Mouse (Mus musculus) erythroblast, embryonic 14.5 days (primary cell): ENCODE data around the gene Gm11492. TPM values are rescaled to one million over a fixed set of nuclear protein-coding genes. Genes with fewer than 3 reads are reported as not detected.

Experiments
- H3K27me3 ChIP-seq: 2 replicates; pipeline ENCODE4 v1.6.1; 2012; ENCODE audit warnings: inconsistent platforms; ENCODE audit not compliant: control insufficient read depth
- H3K36me3 ChIP-seq: 2 replicates; pipeline ENCODE4 v1.6.1; 2012; ENCODE audit warnings: mild to moderate bottlenecking, inconsistent platforms; ENCODE audit not compliant: control insufficient read depth
- H3K4me1 ChIP-seq: 2 replicates; pipeline ENCODE4 v1.6.1; 2012; ENCODE audit warnings: inconsistent platforms; ENCODE audit not compliant: control insufficient read depth
- H3K4me3 ChIP-seq: replicated peaks from 2 replicates; pipeline ENCODE3; 2012; ENCODE audit warnings: moderate library complexity, mild to moderate bottlenecking, inconsistent platforms
- H3K9me3 ChIP-seq: 2 replicates; pipeline ENCODE4 v1.6.1; 2012; ENCODE audit warnings: low read length, inconsistent platforms, mixed read lengths; ENCODE audit not compliant: control insufficient read depth
- GATA1 ChIP-seq: IDR thresholded peaks from 2 replicates; pipeline ENCODE4 v1.6.1; 2012; ENCODE audit warnings: low read length, inconsistent platforms, mixed read lengths
- TAL1 ChIP-seq: IDR thresholded peaks from 3 replicates; pipeline ENCODE4 v1.6.1; 2012; ENCODE audit warnings: low read length, inconsistent platforms, mixed read lengths
- polyA plus RNA-seq: library from polyadenylated mRNA; stranded (reverse); fragments of >175 nt; gene quantifications from 2 replicates; pipeline ENCODE4 v1.2.3, GENCODE M21; 2012

Gene Gm11492
- polyA plus RNA-seq, 1 experiment = not detected

DNA sequence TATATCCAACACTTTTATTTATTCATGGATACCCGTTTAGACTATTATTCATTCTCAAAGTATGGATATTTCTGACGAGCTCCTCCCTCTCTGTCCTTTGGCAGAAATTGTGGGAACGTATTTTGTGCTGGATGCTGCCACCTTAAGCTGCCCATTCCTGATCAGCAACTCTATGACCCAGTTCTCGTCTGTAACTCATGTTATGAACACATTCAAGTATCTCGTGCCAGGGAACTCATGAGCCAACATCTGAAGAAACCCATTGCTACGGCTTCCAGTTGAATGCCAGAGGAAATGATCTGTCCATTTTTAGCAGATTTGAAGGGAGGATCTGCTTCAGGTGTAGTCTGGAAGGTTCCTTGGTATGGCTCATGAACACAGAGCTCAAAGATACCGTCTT, 47.5 kb downstream of the Gm11492 start:
- Histone ChIP-seq H3K4me3 (no peak overlapping the region), H3K9me3 (peaks cover 11% of the 10 kb centered on the region), H3K27me3 (no peaks in the 10 kb centered on the region), H3K4me1 (peaks cover 15% of the 10 kb centered on the region), H3K36me3 (peaks cover 94% of the 10 kb centered on the region)
- no peak for TF ChIP-seq TAL1
- TF ChIP-seq GATA1 = no peak

DNA sequence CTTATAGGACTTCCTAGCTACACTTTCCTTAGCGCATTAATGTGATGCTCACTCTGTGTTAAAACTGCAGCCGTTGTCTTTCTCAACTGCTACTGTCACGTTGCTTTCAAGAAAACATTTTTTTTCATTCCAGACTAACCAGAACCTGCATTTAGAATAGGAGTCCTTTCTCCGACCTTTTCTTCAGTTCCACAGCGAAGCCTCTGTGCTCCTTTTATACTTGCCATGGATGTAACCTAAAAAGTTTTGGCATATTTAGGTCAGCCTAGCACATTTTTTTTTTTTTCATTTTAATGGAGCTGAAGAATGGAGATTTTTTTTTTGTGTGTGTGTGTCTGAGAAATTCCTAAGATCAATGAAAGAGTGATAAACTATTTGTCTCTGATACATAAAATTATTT, 49.1 kb downstream of the Gm11492 start:
- TF ChIP-seq TAL1 = no peak
- TF ChIP-seq GATA1 = no peak
- Histone ChIP-seq H3K4me3 (no peak overlapping the region), H3K4me1 (peaks cover 26% of the 10 kb centered on the region), H3K9me3 (peaks cover 11% of the 10 kb centered on the region), H3K27me3 (no peaks in the 10 kb centered on the region), H3K36me3 (peaks cover 81% of the 10 kb centered on the region)

DNA sequence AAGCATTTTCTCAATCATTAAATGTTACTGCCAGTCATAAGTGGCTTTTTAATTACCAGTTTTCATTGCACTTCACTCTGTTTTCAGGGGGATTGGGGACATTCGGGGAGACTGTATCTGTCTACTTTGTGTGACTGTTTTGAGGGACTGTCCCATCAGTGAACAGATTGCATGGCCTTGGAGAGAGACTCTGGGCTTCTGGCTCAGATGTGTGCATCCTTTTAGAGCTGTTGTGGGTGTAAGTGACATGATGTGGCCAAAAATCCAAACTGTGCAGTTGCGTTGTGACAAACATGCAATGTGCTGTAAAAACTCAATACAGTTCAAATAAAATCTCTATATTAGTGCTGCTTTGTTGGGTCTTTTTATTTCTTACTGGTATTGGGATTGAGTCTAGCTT, 49.5 kb downstream of the Gm11492 start:
- Histone ChIP-seq H3K36me3 (peaks cover 77% of the 10 kb centered on the region), H3K9me3 (peaks cover 11% of the 10 kb centered on the region), H3K4me3 (no peak overlapping the region), H3K4me1 (peaks cover 29% of the 10 kb centered on the region), H3K27me3 (no peaks in the 10 kb centered on the region)
- no peak for TF ChIP-seq GATA1
- TF ChIP-seq TAL1 = no peak

DNA sequence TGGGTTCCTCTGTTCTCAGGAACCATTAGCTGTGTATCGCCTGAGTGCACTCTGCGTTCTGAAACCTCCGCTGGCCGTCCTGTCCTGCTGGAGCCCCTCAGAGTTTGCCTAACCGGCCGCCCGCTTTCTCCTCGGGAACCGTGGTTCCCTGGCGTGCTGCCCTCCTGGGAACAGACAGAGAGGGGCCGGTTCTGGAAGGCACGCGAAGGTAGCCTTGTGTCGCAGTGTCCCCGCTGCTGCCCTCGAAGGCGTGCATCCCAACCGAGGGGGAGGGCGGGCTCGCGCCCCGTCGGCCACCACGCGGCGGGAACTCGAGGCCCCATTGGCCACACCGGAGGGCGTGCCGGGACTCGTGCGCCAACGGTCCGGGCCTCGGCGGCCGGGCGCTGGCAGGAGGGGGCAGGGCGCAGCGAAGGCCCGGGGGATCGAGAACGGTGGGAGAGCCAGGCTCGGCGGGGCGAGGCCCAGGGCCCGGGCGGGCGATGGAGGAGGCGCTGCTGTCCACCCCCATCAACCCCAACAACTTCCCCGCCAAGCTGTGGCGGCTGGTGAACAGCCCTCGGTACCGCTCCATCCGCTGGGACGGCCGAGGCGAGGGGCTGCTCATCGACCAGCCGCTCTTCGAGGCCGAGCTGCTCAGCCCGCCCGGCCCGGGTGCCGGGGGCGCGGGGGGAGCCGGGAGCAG, 50.5 kb downstream of the Gm11492 start, which contains the start of gene Hsf5:
Gene Hsf5 (plus strand): TSS at position 375 of the 685 bp plus-strand sequence.
- Histone ChIP-seq H3K36me3 (peaks cover 67% of the 10 kb centered on the region), H3K4me1 (peaks cover 29% of the 10 kb centered on the region), H3K4me3 (no peak within 1 kb of the TSS), H3K27me3 (no peaks in the 10 kb centered on the region), H3K9me3 (peaks cover 11% of the 10 kb centered on the region)
- TF ChIP-seq GATA1 = no peak
- TF ChIP-seq TAL1 = no peak

DNA sequence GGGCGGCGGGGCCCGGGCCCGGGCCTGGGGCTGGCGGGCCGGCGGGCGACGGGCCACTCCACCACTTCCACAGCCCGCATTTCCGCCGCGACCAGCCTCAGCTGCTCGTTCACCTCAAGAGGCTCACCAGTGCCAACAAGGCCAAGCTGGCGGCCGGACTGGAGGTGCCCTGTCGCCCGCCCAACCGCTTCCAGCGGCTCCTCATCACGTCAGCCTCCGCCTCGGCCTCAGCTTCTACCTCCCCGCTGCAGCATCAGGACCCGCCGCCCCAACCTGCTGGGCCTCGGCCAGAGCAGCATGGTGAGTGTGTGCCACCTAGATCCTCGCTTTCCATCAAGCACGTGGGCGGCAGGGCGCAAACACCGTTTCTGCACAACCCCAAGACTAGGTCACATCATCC, 51.2 kb downstream of the Gm11492 start:
- Histone ChIP-seq H3K4me3 (no peak overlapping the region), H3K9me3 (peaks cover 11% of the 10 kb centered on the region), H3K4me1 (peaks cover 29% of the 10 kb centered on the region), H3K27me3 (no peaks in the 10 kb centered on the region), H3K36me3 (peaks cover 60% of the 10 kb centered on the region)
- no peak for TF ChIP-seq GATA1
- TF ChIP-seq TAL1 = no peak

Other genes starting within 250 kb of the Gm11492 start
- 0.30 and 0.32 TPM in 2 replicates for gene Ppm1e, start 207.6 kb upstream of the Gm11492 start, polyA plus RNA-seq
- 0.73 and 0.96 TPM in 2 replicates for gene Rad51c, start 161.7 kb upstream of the Gm11492 start, polyA plus RNA-seq
- not detected in 2 replicates for gene Tex14, start 161.6 kb upstream of the Gm11492 start, polyA plus RNA-seq
- 0.08 and 0.09 TPM in 2 replicates for gene Sept4, start 2.2 kb downstream of the Gm11492 start, polyA plus RNA-seq
- gene Mtmr4, start 25.5 kb downstream of the Gm11492 start, polyA plus RNA-seq = 0.20 and 0.53 TPM in 2 replicates
- gene Hsf5, start 50.5 kb downstream of the Gm11492 start, polyA plus RNA-seq = not detected in 2 replicates
- gene Rnf43, start 96.1 kb downstream of the Gm11492 start, polyA plus RNA-seq = 0.08 and 0.64 TPM in 2 replicates
- 4.3 and 5.5 TPM in 2 replicates for gene Supt4a, start 170.9 kb downstream of the Gm11492 start, polyA plus RNA-seq
- gene Tspoap1, start 193.9 kb downstream of the Gm11492 start, polyA plus RNA-seq = 0.47 and 0.71 TPM in 2 replicates
- 3.6 and 4.5 TPM in 2 replicates for gene Mpo, start 226.9 kb downstream of the Gm11492 start, polyA plus RNA-seq